Mouse (Mus musculus): ENCODE results near the gene Fkbp2. TPM values are rescaled to one million over a fixed set of nuclear protein-coding genes. Genes with fewer than 3 reads are reported as not detected.

The Fkbp2 gene
- total and polyA plus RNA-seq, 3 experiments: 17.6 to 87.0 (median 44.6) TPM

DNA sequence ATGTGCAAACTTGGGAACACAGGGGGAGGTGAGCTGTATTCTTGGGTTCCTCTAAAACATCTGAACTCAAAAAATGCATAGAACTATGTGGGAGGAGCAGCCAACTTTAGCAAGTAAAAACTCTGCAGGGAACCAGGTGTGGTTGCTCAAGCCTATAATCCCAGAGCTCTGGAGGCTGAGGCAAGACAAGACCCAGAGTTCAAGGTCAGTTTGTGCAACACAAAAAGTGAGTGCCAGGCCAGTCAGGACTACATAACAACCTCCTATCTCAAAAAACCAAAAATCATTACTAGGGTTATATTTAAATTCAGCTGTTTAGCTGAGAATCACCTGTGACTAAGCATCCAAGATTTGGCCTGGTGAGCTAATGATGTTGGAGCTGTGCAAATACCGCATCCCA lies 48.3 kb downstream of the Fkbp2 start:
- H3K27ac ChIP-seq (ENCODE audit: insufficient read depth, low read depth): no peak overlapping the region
- DNase-seq (ENCODE audit: extremely low read depth): no peak
- H3K4me1 ChIP-seq (ENCODE audit: control insufficient read depth in 1 of 2, insufficient read depth in 2 of 2): peaks cover 0 to 4% of the 10 kb centered on the region in 2 experiments; a peak in 2 of 4 replicates
- no peaks in the 10 kb centered on the region for H3K79me2 ChIP-seq (replicated peaks; ENCODE audit: control insufficient read depth, extremely low read depth, insufficient read depth, poor library complexity, severe bottlenecking)
- no peak overlapping the region for H3K4me3 ChIP-seq (replicated peaks in 1 of 3; ENCODE audit: low read depth in 2 of 3, low read length in 2 of 3, poor library complexity in 1 of 3)
- dilution Hi-C loops (cut with MboI; ENCODE audit: extremely low pct_ligation_motif_present, extremely low pct_unique_long_range_greater_than_20kb, low sequenced_read_pairs): no loop called here
- H3K27me3 ChIP-seq (replicated peaks): no peaks in the 10 kb centered on the region
- no peak overlapping the region for H3K9ac ChIP-seq (ENCODE audit: insufficient read depth, low read depth)
- TF ChIP-seq USF2 (conservative IDR thresholded peaks at IDR 0.05; ENCODE audit: low read depth, low read length): no peak
- no peak for TF ChIP-seq BHLHE40 (IDR thresholded peaks at IDR 0.05; ENCODE audit: low read depth, low read length)
- TF ChIP-seq UBTF (IDR thresholded peaks at IDR 0.05; ENCODE audit: low read depth, low read length): no peak
- no peak for TF ChIP-seq MYC (IDR thresholded peaks at IDR 0.05; ENCODE audit: low read depth, low read length)
- H3K4me2 ChIP-seq (ENCODE audit: insufficient read depth, low read depth, poor library complexity, severe bottlenecking): no peak overlapping the region
- H3K36me3 ChIP-seq (replicated peaks in 1 of 2; ENCODE audit: control insufficient read depth in 1 of 2, insufficient read depth in 1 of 2, low read length in 1 of 2): no peaks in the 10 kb centered on the region
- no peaks in the 10 kb centered on the region for H3K9me3 ChIP-seq (replicated peaks; ENCODE audit: low read length)
- in situ Hi-C loops (cut with MboI; ENCODE audit: low pct_ligation_motif_present, low pct_unique_long_range_greater_than_20kb, low sequenced_read_pairs): no loop called here

- no peak for TF ChIP-seq RCOR1 (conservative IDR thresholded peaks at IDR 0.05; ENCODE audit: low read depth, low read length)
- no peak for TF ChIP-seq USF1 (IDR thresholded peaks at IDR 0.05; ENCODE audit: low read depth, low read length)
- TF ChIP-seq NELFE (IDR thresholded peaks at IDR 0.05; ENCODE audit: low read depth, low read length): no peak
- no peak for TF ChIP-seq EP300 (IDR thresholded peaks at IDR 0.05; ENCODE audit: low read length)
- TF ChIP-seq SIN3A (IDR thresholded peaks at IDR 0.05; ENCODE audit: low read length): no peak
- no peak for TF ChIP-seq USF2 (conservative IDR thresholded peaks at IDR 0.05; ENCODE audit: low read depth, low read length)
- no peak for TF ChIP-seq KAT2A (IDR thresholded peaks at IDR 0.05; ENCODE audit: insufficient replicate concordance, low read length)
- no peak for TF ChIP-seq SMC3 (IDR thresholded peaks at IDR 0.05; ENCODE audit: low read depth, low read length)
- TF ChIP-seq ZC3H11A (IDR thresholded peaks at IDR 0.05; ENCODE audit: low read depth, low read length): no peak
- no peak for TF ChIP-seq ELF1 (IDR thresholded peaks at IDR 0.05; ENCODE audit: low read depth, low read length)
- TF ChIP-seq CHD1 (IDR thresholded peaks at IDR 0.05; ENCODE audit: low read depth, low read length): no peak
- TF ChIP-seq MYC (IDR thresholded peaks at IDR 0.05; ENCODE audit: low read depth, low read length): no peak
- TF ChIP-seq IRF4 (IDR thresholded peaks at IDR 0.05; ENCODE audit: low read depth, low read length): no peak
- TF ChIP-seq MXI1 (IDR thresholded peaks at IDR 0.05; ENCODE audit: low read depth, low read length): no peak
- no peak for TF ChIP-seq GABPA (IDR thresholded peaks at IDR 0.05; ENCODE audit: insufficient replicate concordance, low read depth, low read length)
- no peak overlapping the region for H3K4me3 ChIP-seq (replicated peaks in 1 of 3; ENCODE audit: low read depth in 2 of 3, low read length in 2 of 3, poor library complexity in 1 of 3)
- DNase-seq (ENCODE audit: extremely low read depth): no peak
- no peak overlapping the region for H3K27ac ChIP-seq (ENCODE audit: insufficient read depth, low read depth)
- H3K36me3 ChIP-seq (replicated peaks in 1 of 2; ENCODE audit: control insufficient read depth in 1 of 2, insufficient read depth in 1 of 2, low read length in 1 of 2): no peaks in the 10 kb centered on the region
- no peaks in the 10 kb centered on the region for H3K9me3 ChIP-seq (replicated peaks; ENCODE audit: low read length)
- in situ Hi-C loops (cut with MboI; ENCODE audit: low pct_ligation_motif_present, low pct_unique_long_range_greater_than_20kb, low sequenced_read_pairs): no loop called here
- no peaks in the 10 kb centered on the region for H3K27me3 ChIP-seq (replicated peaks)
- dilution Hi-C loops (cut with MboI; ENCODE audit: extremely low pct_ligation_motif_present, extremely low pct_unique_long_range_greater_than_20kb, low sequenced_read_pairs): no loop called here
- H3K79me2 ChIP-seq (replicated peaks; ENCODE audit: control insufficient read depth, extremely low read depth, insufficient read depth, poor library complexity, severe bottlenecking): no peaks in the 10 kb centered on the region
- peaks cover 0 to 4% of the 10 kb centered on the region in 2 experiments; a peak in 2 of 4 replicates for H3K4me1 ChIP-seq (ENCODE audit: control insufficient read depth in 1 of 2, insufficient read depth in 2 of 2)
- H3K4me2 ChIP-seq (ENCODE audit: insufficient read depth, low read depth, poor library complexity, severe bottlenecking): no peak overlapping the region
- no peak overlapping the region for H3K9ac ChIP-seq (ENCODE audit: insufficient read depth, low read depth)
Measured at GRCm38 (mm10) chr19:6931002-6931401, 49.3 kb downstream of the Fkbp2 start.

Measured in CH12.LX (cell line).